Mouse (Mus musculus): ENCODE measurements around the gene Zfp820.
"Not testable (repeated sequence)": the region's sequence is repeated elsewhere in the genome, so short reads cannot be mapped to it uniquely, and the experiment has no call there.

The Zfp820 gene

DNA sequence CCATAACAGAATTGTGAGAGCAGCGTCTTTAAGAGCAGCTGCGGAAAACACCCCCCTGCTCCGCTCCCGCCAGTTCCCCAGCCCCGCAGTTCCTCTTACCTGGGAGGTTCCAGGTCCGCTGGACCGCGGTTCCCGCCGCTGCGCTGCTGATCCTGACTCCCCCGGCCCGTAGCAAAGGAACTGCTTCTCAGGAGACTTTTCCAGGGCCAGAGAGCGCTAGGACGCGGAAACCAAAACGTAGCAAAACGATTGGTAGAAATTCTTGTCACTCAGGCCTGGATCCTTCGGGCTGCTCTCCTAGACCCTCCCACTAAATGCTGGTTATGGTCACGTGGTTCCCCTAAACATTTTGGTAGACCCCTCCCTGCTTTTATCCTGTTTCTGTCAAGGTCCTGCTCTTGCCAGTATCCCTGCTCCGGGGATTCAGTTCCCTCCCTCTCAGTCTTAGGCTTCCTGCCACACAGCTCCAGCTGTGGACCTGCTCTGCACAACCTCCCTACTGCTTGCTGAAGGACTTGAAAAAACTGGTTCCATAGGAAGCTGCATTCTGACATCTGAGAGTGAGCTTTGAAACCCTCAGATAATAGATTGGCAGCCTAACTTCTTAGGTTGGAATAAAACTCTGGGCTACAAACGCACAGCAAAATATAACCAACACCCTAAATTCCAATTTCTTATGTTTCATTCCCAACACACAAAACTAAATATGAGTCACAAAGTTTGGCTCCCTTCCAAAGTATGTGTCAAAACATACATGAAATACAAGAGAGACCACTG is at the start of gene Zfp820:
Gene Zfp820, minus strand, starts transcription at position 228 of the 777 bp plus-strand sequence.
- no peak for DNase-seq

GRCm38 (mm10) chr17:21871256-21871655 is 25.7 kb upstream of the Zfp820 start:
- no peak for DNase-seq

- not testable (repeated sequence) for DNase-seq
Measured at GRCm38 (mm10) chr17:21846322-21846582, 680 bp upstream of the Zfp820 start.

- DNase-seq = no peak
Measured at GRCm38 (mm10) chr17:21838510-21838909, 7.1 kb downstream of the Zfp820 start.

- not testable (repeated sequence) for DNase-seq
Measured at GRCm38 (mm10) chr17:21801373-21801772, 44.2 kb downstream of the Zfp820 start.

GRCm38 (mm10) chr17:21792256-21792655 is 53.3 kb downstream of the Zfp820 start:
- no peak for DNase-seq

GRCm38 (mm10) chr17:21770336-21770735 is 75.2 kb downstream of the Zfp820 start:
- DNase-seq = no peak

All from cerebellum, adult 18-20 months (tissue).